Mouse (Mus musculus) limb, embryonic 14.5 days (tissue): ENCODE results near the gene Gm21981. TPM values are rescaled to one million over a fixed set of nuclear protein-coding genes. Genes with fewer than 3 reads are reported as not detected.

Source experiments
- ATAC-seq: fragments of 200-750 bp; cut with Nextera tagmentation; 2 replicates; pipeline ENCODE4 v1.8.0; 2017; ENCODE audit warnings: low read depth, moderate number of reproducible peaks, moderate TSS enrichment; ENCODE audit not compliant: low FRiP score
- DNase-seq: peaks from one replicate; pipeline ENCODE4 v3.0.0-alpha.2; 2015; ENCODE audit warnings: low spot score
- H3K27ac ChIP-seq: fragments of 300-500 bp; sonication (generic); replicated peaks from 2 replicates; pipeline ENCODE4 v1.5.1; 2014; ENCODE audit warnings: low read depth, mild to moderate bottlenecking, low read length, moderate library complexity, mixed read lengths
- H3K27me3 ChIP-seq: fragments of 300-500 bp; sonication (generic); 2 replicates; pipeline ENCODE4 v1.6.1; 2014; ENCODE audit warnings: low read length, mixed read lengths; ENCODE audit not compliant: control insufficient read depth, insufficient read depth
- H3K36me3 ChIP-seq: fragments of 300-500 bp; sonication (generic); 2 replicates; pipeline ENCODE4 v1.6.1; 2014; ENCODE audit warnings: mild to moderate bottlenecking, low read length, moderate library complexity, mixed read lengths; ENCODE audit not compliant: control insufficient read depth, insufficient read depth
- H3K4me1 ChIP-seq: fragments of 300-500 bp; sonication (generic); 2 replicates; pipeline ENCODE4 v1.6.1; 2014; ENCODE audit warnings: antibody characterized with exemption, low read length, mixed read lengths; ENCODE audit not compliant: control insufficient read depth, insufficient read depth
- H3K4me2 ChIP-seq: fragments of 300-500 bp; sonication (generic); replicated peaks from 2 replicates; pipeline ENCODE4 v1.6.1; 2014; ENCODE audit warnings: low read depth, mild to moderate bottlenecking, low read length, moderate library complexity; ENCODE audit not compliant: severe bottlenecking
- H3K4me3 ChIP-seq: fragments of 300-500 bp; sonication (generic); replicated peaks from 2 replicates; pipeline ENCODE4 v1.5.1; 2014; ENCODE audit warnings: low read length
- H3K9ac ChIP-seq: fragments of 300-500 bp; sonication (generic); 2 replicates; pipeline ENCODE4 v1.6.1; 2014; ENCODE audit warnings: mild to moderate bottlenecking, low read depth, low read length, moderate library complexity; ENCODE audit not compliant: severe bottlenecking
- H3K9me3 ChIP-seq: fragments of 300-500 bp; sonication (generic); 2 replicates; pipeline ENCODE4 v1.6.1; 2016; ENCODE audit warnings: low read length; ENCODE audit not compliant: control insufficient read depth
- POLR2A ChIP-seq: fragments of 200-500 bp; IDR thresholded peaks from 2 replicates; pipeline ENCODE4 v1.8.0; 2012; ENCODE audit warnings: inconsistent platforms, mild to moderate bottlenecking, moderate library complexity, borderline replicate concordance; ENCODE audit not compliant: insufficient read depth, insufficient read length; ENCODE audit errors: extremely low read depth
- WGBS: fragments of 180-500 bp; shearing (Covaris S2); extraction: QIAGEN DNeasy Blood & Tissue Kit; methylation state at CpG from one replicate; pipeline ENCODE4 v1.1.7; 2014; 5-methylcytosine and 5-hydroxymethylcytosine counted together
- polyA plus RNA-seq, 2 experiments: library from polyadenylated mRNA; depleted of rRNA in 1 of 2; stranded (reverse) in 1 of 2; unstranded in 1 of 2; fragments of >200 nt; fragmentation: Nextera tagmentation in 1 of 2; extraction: Ambion mirVana in 1 of 2; gene quantifications; 2 replicates each; pipeline versions ENCODE4 v1.2.1 to v1.2.3; 2012 to 2014

The Gm21981 gene
- polyA plus RNA-seq, 2 experiments: 1.7 to 3.0 TPM

DNA sequence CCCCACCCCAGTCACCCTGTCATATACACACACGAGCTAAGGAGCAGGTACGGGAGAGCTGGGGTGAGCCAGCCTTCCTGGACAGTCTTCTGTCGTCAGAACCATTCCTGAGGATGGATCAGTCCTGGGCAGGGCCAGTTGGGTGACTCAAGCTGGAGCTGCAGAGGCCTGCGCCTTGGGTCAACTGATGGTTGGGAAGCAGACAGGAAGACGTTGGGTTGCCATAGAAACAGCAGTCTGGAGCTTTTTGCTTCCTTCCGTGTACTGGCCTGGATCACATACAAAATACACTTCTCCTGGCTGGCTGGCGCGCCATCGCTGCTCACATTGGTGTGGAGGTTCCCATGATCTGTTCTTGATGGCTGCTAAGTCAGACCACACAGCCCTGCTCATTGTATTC lies 7.5 kb upstream of the Gm21981 start:
- TF ChIP-seq POLR2A: no peak
- ATAC-seq: no peak
- H3K4me1 ChIP-seq: no peaks in the 10 kb centered on the region
- H3K27ac ChIP-seq: no peak overlapping the region
- peaks cover 60% of the 10 kb centered on the region for H3K36me3 ChIP-seq
- 81% methylated on average over 9 of the region's 9 CpGs for WGBS
- DNase-seq: no peak
- no peaks in the 10 kb centered on the region for H3K27me3 ChIP-seq
- H3K4me2 ChIP-seq: no peak overlapping the region
- H3K9me3 ChIP-seq: no peaks in the 10 kb centered on the region
- no peak overlapping the region for H3K4me3 ChIP-seq
- H3K9ac ChIP-seq: no peak overlapping the region

- DNase-seq: no peak
- H3K9me3 ChIP-seq: no peaks in the 10 kb centered on the region
- no peak overlapping the region for H3K4me3 ChIP-seq
- no peak for ATAC-seq
- no peak overlapping the region for H3K9ac ChIP-seq
- H3K27ac ChIP-seq: no peak overlapping the region
- no peak overlapping the region for H3K4me2 ChIP-seq
- TF ChIP-seq POLR2A: no peak
- no peaks in the 10 kb centered on the region for H3K27me3 ChIP-seq
- WGBS: 82% methylated on average over 2 of the region's 2 CpGs
- peaks cover 55% of the 10 kb centered on the region for H3K36me3 ChIP-seq
- 0 out of 2 replicates have a peak, but pooled peaks cover 6% of the 10 kb centered on the region for H3K4me1 ChIP-seq
These were observed 4.8 kb upstream of the Gm21981 start for GRCm38 (mm10) chr17:47699055-47699454.

DNA sequence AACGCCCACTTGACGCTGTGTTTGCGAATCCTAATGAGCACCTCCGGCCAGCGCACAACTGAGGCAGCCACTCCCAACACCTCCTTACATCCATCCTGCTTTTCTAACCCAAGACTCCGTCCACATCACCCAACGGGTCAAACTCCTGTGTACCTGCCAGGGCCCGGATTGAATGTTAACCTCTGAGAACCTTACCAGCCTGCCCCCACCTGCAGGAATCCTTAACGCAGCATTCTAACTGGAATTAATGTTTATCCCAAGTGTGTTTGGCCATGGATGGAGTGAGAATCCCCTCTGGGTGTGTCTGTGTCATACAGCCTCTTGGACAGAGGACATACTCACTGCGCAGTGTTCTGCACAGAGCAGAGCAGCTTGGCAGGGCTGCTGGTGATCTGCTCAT lies 3.9 kb upstream of the Gm21981 start:
- 92% methylated on average over 10 of the region's 10 CpGs for WGBS
- Histone ChIP-seq H3K4me1 (0 out of 2 replicates have a peak, but pooled peaks cover 6% of the 10 kb centered on the region), H3K4me2 (no peak overlapping the region), H3K4me3 (no peak overlapping the region), H3K9me3 (no peaks in the 10 kb centered on the region), H3K27me3 (no peaks in the 10 kb centered on the region), H3K36me3 (peaks cover 48% of the 10 kb centered on the region), H3K27ac (no peak overlapping the region), H3K9ac (no peak overlapping the region)
- ATAC-seq (no peak), DNase-seq (no peak)
- no peak for TF ChIP-seq POLR2A

DNA sequence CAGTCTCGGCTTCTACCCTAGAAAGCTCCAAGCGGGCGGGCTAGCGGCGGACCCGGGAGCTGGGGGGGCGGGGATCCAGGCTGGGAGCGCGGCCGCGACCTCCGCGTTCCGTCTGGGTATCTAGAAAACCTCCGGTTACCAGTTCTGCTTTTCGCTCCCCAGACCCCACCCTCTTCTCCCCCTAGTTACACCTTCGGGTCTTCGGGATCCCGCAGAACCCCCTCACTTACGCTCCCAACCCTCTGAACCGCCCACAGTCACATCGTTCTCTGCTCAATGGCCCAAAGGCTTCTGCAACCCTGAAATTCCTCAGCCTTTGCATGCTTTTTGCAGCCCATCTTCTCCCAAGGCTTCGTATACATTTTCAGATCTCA lies 1.1 kb upstream of the Gm21981 start:
- no peaks in the 10 kb centered on the region for H3K9me3 ChIP-seq
- ATAC-seq (peak; percentile 27; the same call in 1 of the 2 replicates), DNase-seq (peak; percentile 20)
- peak overlapping the region; percentile 75 for H3K4me3 ChIP-seq
- TF ChIP-seq POLR2A: 0 out of 2 replicates have a peak, but pooled peaks have one; percentile 3
- H3K9ac ChIP-seq: peak overlapping the region; percentile 83
- 1% methylated on average over 18 of the region's 23 CpGs for WGBS
- H3K27me3 ChIP-seq: no peaks in the 10 kb centered on the region
- peak overlapping the region; percentile 86 for H3K4me2 ChIP-seq
- peaks cover 21% of the 10 kb centered on the region for H3K36me3 ChIP-seq
- H3K27ac ChIP-seq: peak overlapping the region; percentile 63; the same call in 1 of the 2 replicates
- H3K4me1 ChIP-seq: 0 out of 2 replicates have a peak, but pooled peaks cover 6% of the 10 kb centered on the region

GRCm38 (mm10) chr17:47694503-47695336 lies 465 bp upstream of the Gm21981 start, which contains the start of gene Prickle4:
Gene Prickle4, minus strand, starts transcription at chr17:47694736.
- peak; percentile 94 for DNase-seq
- WGBS: under 1% methylated on average over 59 of the region's 82 CpGs

More at GRCm38 (mm10) chr17:47694503-47695336, 465 bp upstream of the Gm21981 start, which contains the start of gene Prickle4:
- no peaks in the 10 kb centered on the region for H3K9me3 ChIP-seq
- peak within 1 kb of the TSS; percentile 86 for H3K4me2 ChIP-seq
- ATAC-seq: peak; percentile 96
- peak within 1 kb of the TSS; percentile 75 for H3K4me3 ChIP-seq
- H3K9ac ChIP-seq: peak within 1 kb of the TSS; percentile 83
- 0 out of 2 replicates have a peak, but pooled peaks cover 6% of the 10 kb centered on the region for H3K4me1 ChIP-seq
- no peaks in the 10 kb centered on the region for H3K27me3 ChIP-seq
- peaks cover 15% of the 10 kb centered on the region; the same call in 1 of the 2 replicates for H3K36me3 ChIP-seq
- H3K27ac ChIP-seq: peak within 1 kb of the TSS; percentile 63; the same call in 1 of the 2 replicates
- peak; percentile 27; the same call in 1 of the 2 replicates for TF ChIP-seq POLR2A
